In the genomic region with DNA sequence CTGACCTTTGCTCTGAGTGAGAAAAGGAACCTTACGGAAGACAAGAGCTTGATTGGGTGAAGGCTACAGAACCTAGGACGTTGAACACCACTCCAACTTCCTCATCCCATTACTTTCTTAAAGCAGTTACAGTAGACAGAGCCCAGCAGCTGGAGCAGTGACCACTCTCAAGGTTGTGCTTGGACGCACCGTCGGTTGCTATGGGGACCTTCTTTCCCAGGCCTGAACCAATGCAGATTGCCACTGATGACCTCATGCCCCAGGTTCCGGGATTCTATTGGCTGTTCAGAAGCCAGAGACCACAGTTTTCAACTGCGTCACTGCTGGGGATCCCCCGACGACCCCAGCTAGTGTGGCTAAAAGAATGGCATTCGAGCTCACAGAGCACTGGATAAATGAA, we compare ENCODE assay signal across 11 mouse cellular contexts. TPM values are rescaled to one million over a fixed set of nuclear protein-coding genes. Genes with fewer than 3 reads are reported as not detected.
DNase-seq lines count a peak whose midpoint lies in the region; ATAC-seq lines count a peak whose summit lies in the region.
"Had no signal": no experiment of that assay in that cellular context is flagged by ENCODE, and none has a peak within 500 bp of the region (broad histone marks: within the 10 kb centered on the region; RNA-seq: fewer than 3 reads in every experiment).

No protein-coding gene starts in this region.

- H3K27me3 ChIP-seq in hindbrain, embryonic 10.5 days (ENCODE audit: insufficient read depth, poor library complexity, severe bottlenecking), result peaks cover 35% of the 10 kb centered on the region; the same call in 1 of the 2 replicates
- H3K27me3 ChIP-seq in hindbrain, embryonic 16.5 days (replicated peaks; ENCODE audit: control insufficient read depth, insufficient read depth, low read length), result no peaks in the 10 kb centered on the region
- H3K27me3 ChIP-seq: neural tube, embryonic 13.5 days had no signal

- H3K4me1 ChIP-seq in hindbrain, embryonic 10.5 days (replicated peaks), result peaks cover 75% of the 10 kb centered on the region
- peaks cover 9% of the 10 kb centered on the region for H3K4me1 ChIP-seq in hindbrain, embryonic 16.5 days (ENCODE audit: control insufficient read depth, insufficient read depth, low read depth, low read length)

- no peak overlapping the region for H3K9ac ChIP-seq in hindbrain, embryonic 16.5 days (ENCODE audit: low read depth, low read length)
- H3K9ac ChIP-seq: neural tube, embryonic 13.5 days had no signal

- no peak overlapping the region for H3K4me3 ChIP-seq in hindbrain, embryonic 10.5 days
- H3K4me3 ChIP-seq in hindbrain, embryonic 16.5 days (ENCODE audit: low read length), result no peak overlapping the region
- H3K4me3 ChIP-seq: neural tube, embryonic 13.5 days had no signal

- H3K27ac ChIP-seq in hindbrain, embryonic 10.5 days, result peak overlapping the region; percentile 56; the same call in 1 of the 2 replicates
- no peak overlapping the region for H3K27ac ChIP-seq in hindbrain, embryonic 16.5 days (ENCODE audit: low read depth, low read length)

- H3K9me3 ChIP-seq in hindbrain, embryonic 10.5 days, result no peaks in the 10 kb centered on the region
- no peaks in the 10 kb centered on the region for H3K9me3 ChIP-seq in hindbrain, embryonic 16.5 days (ENCODE audit: control insufficient read depth, low read length)
- H3K9me3 ChIP-seq: neural tube, embryonic 13.5 days had no signal

- H3K36me3 ChIP-seq in hindbrain, embryonic 10.5 days, result peaks cover 30% of the 10 kb centered on the region
- H3K36me3 ChIP-seq in hindbrain, embryonic 16.5 days (ENCODE audit: control insufficient read depth, insufficient read depth, low read length), result no peaks in the 10 kb centered on the region

- H3K4me2 ChIP-seq in hindbrain, embryonic 16.5 days (ENCODE audit: low read length), result no peak overlapping the region
- H3K4me2 ChIP-seq: neural tube, embryonic 13.5 days had no signal

- ATAC-seq in hindbrain, embryonic 16.5 days, result no peak
- no peak for ATAC-seq in erythroblast, adult 5-6 weeks (replicated peaks; ENCODE audit: low FRiP score, poor library complexity, severe bottlenecking)
- ATAC-seq in cerebellum, adult (ENCODE audit: insufficient number of reproducible peaks, low FRiP score, low TSS enrichment), result no peak

- DNase-seq in hindbrain, embryonic 10.5 days (ENCODE audit: low spot score), result peak; percentile 56
- DNase-seq in MN1 (ENCODE audit: low spot score), result peak; percentile 84
- DNase-seq in embryo, embryonic 9.5 days (ENCODE audit: extremely low spot score), result peak; percentile 36
- DNase-seq in lung, postnatal 36 days, result peak; percentile 47
- no peak for DNase-seq in frontal cortex, adult 2 months (ENCODE audit: extremely low spot score in 1 of 2, low spot score in 1 of 2)
- DNase-seq: kidney, adult 8-10 months had no signal

- 19% methylated on average over 10 of the region's 10 CpGs for WGBS in hindbrain, embryonic 10.5 days
- WGBS in hindbrain, embryonic 16.5 days, result 17% methylated on average over 10 of the region's 10 CpGs

RNA-seq across cellular contexts. Expression of a gene that starts 6.9 kb away (rescaled TPM):
- 22.4 and 23.2 TPM in 2 replicates for polyA plus RNA-seq in hindbrain, embryonic 10.5 days (2016; fragmentation: Nextera tagmentation; extraction: Ambion mirVana)
- 3.9 and 5.0 TPM in 2 replicates for polyA plus RNA-seq in hindbrain, embryonic 16.5 days (2015; fragmentation: Nextera tagmentation; extraction: Ambion mirVana)
- total RNA-seq in erythroblast, adult 5-6 weeks (2015; ENCODE audit: low replicate concordance), result not detected in 2 replicates
- not detected in 2 replicates for total RNA-seq in erythroblast, adult 5-6 weeks (2017; ENCODE audit: low replicate concordance)
- 0.76 and 1.2 TPM in 2 replicates for polyA plus RNA-seq in frontal cortex, adult 2 months (2012; rRNA removed)
- total RNA-seq: liver, adult 2 months had no signal

RNA-seq across cellular contexts. Expression of a gene that starts 8.2 kb away (rescaled TPM):
- polyA plus RNA-seq in hindbrain, embryonic 10.5 days (2016; fragmentation: Nextera tagmentation; extraction: Ambion mirVana), result 5.9 and 10.7 TPM in 2 replicates
- 77.9 and 78.0 TPM in 2 replicates for polyA plus RNA-seq in hindbrain, embryonic 16.5 days (2015; fragmentation: Nextera tagmentation; extraction: Ambion mirVana)
- total RNA-seq in erythroblast, adult 5-6 weeks (2015; ENCODE audit: low replicate concordance), result not detected in 2 replicates
- total RNA-seq in erythroblast, adult 5-6 weeks (2017; ENCODE audit: low replicate concordance), result not detected in 2 replicates
- 68.0 and 78.5 TPM in 2 replicates for polyA plus RNA-seq in frontal cortex, adult 2 months (2012; rRNA removed)
- total RNA-seq: liver, adult 2 months had no signal
- polyA plus RNA-seq: liver, adult 2 months had no signal

RNA-seq across cellular contexts. Expression of a gene that starts 18.8 kb away (rescaled TPM):
- polyA plus RNA-seq in hindbrain, embryonic 10.5 days (2016; fragmentation: Nextera tagmentation; extraction: Ambion mirVana), result 36.4 and 38.1 TPM in 2 replicates
- polyA plus RNA-seq in hindbrain, embryonic 16.5 days (2015; fragmentation: Nextera tagmentation; extraction: Ambion mirVana), result 74.6 and 84.1 TPM in 2 replicates
- total RNA-seq in erythroblast, adult 5-6 weeks (2015; ENCODE audit: low replicate concordance), result 25.3 and 34.2 TPM in 2 replicates
- 5.0 and 14.1 TPM in 2 replicates for total RNA-seq in erythroblast, adult 5-6 weeks (2017; ENCODE audit: low replicate concordance)
- 148 and 157 TPM in 2 replicates for polyA plus RNA-seq in frontal cortex, adult 2 months (2012; rRNA removed)

RNA-seq across cellular contexts. Expression of a gene that starts 30.8 kb away (rescaled TPM):
- polyA plus RNA-seq in hindbrain, embryonic 10.5 days (2016; fragmentation: Nextera tagmentation; extraction: Ambion mirVana), result 0.34 TPM in 1 of 2 replicates, not detected in the other
- polyA plus RNA-seq in hindbrain, embryonic 16.5 days (2015; fragmentation: Nextera tagmentation; extraction: Ambion mirVana), result 0.10 and 0.11 TPM in 2 replicates
- not detected in 2 replicates for total RNA-seq in erythroblast, adult 5-6 weeks (2015; ENCODE audit: low replicate concordance)
- not detected in 2 replicates for total RNA-seq in erythroblast, adult 5-6 weeks (2017; ENCODE audit: low replicate concordance)
- 0.68 and 0.86 TPM in 2 replicates for polyA plus RNA-seq in frontal cortex, adult 2 months (2012; rRNA removed)
- total RNA-seq: liver, adult 2 months had no signal
- polyA plus RNA-seq: liver, adult 2 months had no signal

RNA-seq across cellular contexts. Expression of a gene that starts 34.1 kb away (rescaled TPM):
- 0.09 and 0.33 TPM in 2 replicates for polyA plus RNA-seq in hindbrain, embryonic 10.5 days (2016; fragmentation: Nextera tagmentation; extraction: Ambion mirVana)
- polyA plus RNA-seq in hindbrain, embryonic 16.5 days (2015; fragmentation: Nextera tagmentation; extraction: Ambion mirVana), result 0.66 and 1.1 TPM in 2 replicates
- total RNA-seq in erythroblast, adult 5-6 weeks (2015; ENCODE audit: low replicate concordance), result not detected in 2 replicates
- not detected in 2 replicates for total RNA-seq in erythroblast, adult 5-6 weeks (2017; ENCODE audit: low replicate concordance)
- polyA plus RNA-seq in frontal cortex, adult 2 months (2012; rRNA removed), result 0.08 TPM in 2 replicates
- total RNA-seq: liver, adult 2 months had no signal

Comparison
In these comparisons a context has a peak if more than half of its experiments do, and no peak if none do; other contexts are left out.
1. DNase-seq: peak in hindbrain, embryonic 10.5 days (single experiment), MN1 (single experiment), embryo, embryonic 9.5 days (single experiment) and lung, postnatal 36 days (single experiment); none in frontal cortex, adult 2 months (0 of 2).